In the genomic region with DNA sequence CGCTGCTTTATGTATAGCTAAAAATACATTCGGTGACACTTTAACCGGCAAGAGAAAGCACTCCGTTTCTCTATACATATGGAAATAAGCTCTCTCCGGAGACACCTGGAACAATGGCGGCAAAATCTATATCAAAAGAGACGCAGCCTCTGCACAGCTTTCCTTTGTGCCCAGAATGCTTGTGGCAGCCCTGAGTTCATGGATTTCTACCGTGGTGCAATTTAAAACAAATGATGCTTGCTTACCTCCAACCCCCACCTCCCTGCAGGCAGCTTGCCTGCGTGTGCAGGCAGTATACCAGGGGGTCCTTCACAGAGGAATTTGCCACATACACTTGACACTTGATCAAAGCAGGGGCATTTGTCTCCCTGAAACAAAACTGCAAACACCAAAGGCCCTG, we compare ENCODE assay signal across 12 mouse cellular contexts.
A peak's percentile ranks its signal among the peaks of the same experiment; 100 is the strongest.
DNase-seq lines count a peak whose midpoint lies in the region; ATAC-seq lines count a peak whose summit lies in the region.
"Had no signal": no experiment of that assay in that cellular context is flagged by ENCODE, and none has a peak within 500 bp of the region (broad histone marks: within the 10 kb centered on the region; RNA-seq: fewer than 3 reads in every experiment).

No protein-coding gene starts in this region.

- no peak overlapping the region for H3K9ac ChIP-seq in heart, embryonic 13.5 days
- no peak overlapping the region for H3K9ac ChIP-seq in hindbrain, embryonic 12.5 days
- H3K9ac ChIP-seq: liver, embryonic 14.5 days; stomach, embryonic 15.5 days had no signal

- 16% methylated on average over 9 of the region's 9 CpGs for WGBS in heart, embryonic 13.5 days
- WGBS in hindbrain, embryonic 12.5 days = 2% methylated on average over 9 of the region's 9 CpGs

- intact Hi-C loops in heart, postnatal 36 days (cut with DNase I) = loop anchor here (10.0 kb wide), 1 partner anchor 165 kb away; no protein-coding TSS in a partner anchor

- ATAC-seq in heart, embryonic 13.5 days (ENCODE audit: extremely low read depth, insufficient number of reproducible peaks, low FRiP score, low TSS enrichment) = no peak
- peak; percentile 9; the same call in 1 of the 2 replicates for ATAC-seq in hindbrain, embryonic 12.5 days (ENCODE audit: low FRiP score)
- no peak for ATAC-seq in activated CD4-positive, CD25-positive, alpha-beta regulatory T cell, adult 4 months

- H3K36me3 ChIP-seq in heart, embryonic 13.5 days = no peaks in the 10 kb centered on the region
- no peaks in the 10 kb centered on the region for H3K36me3 ChIP-seq in hindbrain, embryonic 12.5 days
- H3K36me3 ChIP-seq: stomach, embryonic 15.5 days had no signal

- peaks cover 40% of the 10 kb centered on the region for H3K4me1 ChIP-seq in heart, embryonic 13.5 days
- peaks cover 37% of the 10 kb centered on the region for H3K4me1 ChIP-seq in hindbrain, embryonic 12.5 days

- H3K4me3 ChIP-seq in heart, embryonic 13.5 days = no peak overlapping the region
- H3K4me3 ChIP-seq in hindbrain, embryonic 12.5 days = no peak overlapping the region
- H3K4me3 ChIP-seq: stomach, embryonic 15.5 days had no signal

- no peak overlapping the region for H3K27ac ChIP-seq in heart, embryonic 13.5 days (replicated peaks)
- H3K27ac ChIP-seq in hindbrain, embryonic 12.5 days = peak overlapping the region; percentile 77
- H3K27ac ChIP-seq: liver, embryonic 14.5 days; stomach, embryonic 15.5 days had no signal

- no peaks in the 10 kb centered on the region for H3K9me3 ChIP-seq in heart, embryonic 13.5 days
- H3K9me3 ChIP-seq in hindbrain, embryonic 12.5 days (replicated peaks) = no peaks in the 10 kb centered on the region
- H3K9me3 ChIP-seq: stomach, embryonic 15.5 days had no signal

- DNase-seq in heart, postnatal 36 days = no peak
- peak; percentile 56 for DNase-seq in embryo, embryonic 9.5 days (ENCODE audit: extremely low spot score)
- DNase-seq in neural tube, embryonic 10.5 days (ENCODE audit: extremely low spot score, low spot score) = peak; percentile 47
- DNase-seq in lung, postnatal 4 days = no peak
- no peak for DNase-seq in lung, postnatal 14 days
- DNase-seq: gastrocnemius, postnatal 14 days; kidney, adult 18-20 months had no signal

- peak overlapping the region; percentile 64 for H3K4me2 ChIP-seq in heart, embryonic 13.5 days
- peak overlapping the region; percentile 45 for H3K4me2 ChIP-seq in hindbrain, embryonic 12.5 days (replicated peaks)

- H3K27me3 ChIP-seq in heart, embryonic 13.5 days (replicated peaks) = no peaks in the 10 kb centered on the region
- peaks cover 5% of the 10 kb centered on the region for H3K27me3 ChIP-seq in hindbrain, embryonic 12.5 days
- H3K27me3 ChIP-seq: stomach, embryonic 15.5 days had no signal

Comparison
In these comparisons a context has a peak if more than half of its experiments do, and no peak if none do; other contexts are left out.
1. DNase-seq: peak in embryo, embryonic 9.5 days (single experiment) and neural tube, embryonic 10.5 days (single experiment); none in heart, postnatal 36 days (0 of 2), lung, postnatal 4 days (0 of 2) and lung, postnatal 14 days (single experiment).